Mouse (Mus musculus) heart, adult 2 months (tissue): ENCODE data around the gene Ggcx. TPM values are rescaled to one million over a fixed set of nuclear protein-coding genes. Genes with fewer than 3 reads are reported as not detected.

Experiments
- DNase-seq, 2 experiments: peaks; one replicate each; pipeline ENCODE4 v3.0.0; 2021
- H3K27ac ChIP-seq: fragments of 200-600 bp; 2 replicates; pipeline ENCODE4 v1.8.1; 2022
- H3K27me3 ChIP-seq: fragments of 200-500 bp; 2 replicates; pipeline ENCODE4 v1.6.1; 2012; ENCODE audit warnings: mild to moderate bottlenecking, low read length, inconsistent platforms, mixed read lengths; ENCODE audit not compliant: control insufficient read depth, insufficient read depth
- H3K36me3 ChIP-seq: fragments of 200-500 bp; 2 replicates; pipeline ENCODE4 v1.6.1; 2012; ENCODE audit warnings: low read length, inconsistent platforms; ENCODE audit not compliant: control insufficient read depth, insufficient read depth
- H3K4me1 ChIP-seq: fragments of 200-500 bp; 2 replicates; pipeline ENCODE4 v1.6.1; 2011; ENCODE audit warnings: low read length; ENCODE audit not compliant: control insufficient read depth, insufficient read depth
- H3K4me3 ChIP-seq: fragments of 200-600 bp; 2 replicates; pipeline ENCODE4 v1.8.1; 2022
- H3K79me2 ChIP-seq: fragments of 200-500 bp; replicated peaks from 2 replicates; pipeline ENCODE4 v1.6.1; 2012; ENCODE audit warnings: mild to moderate bottlenecking, inconsistent platforms, low read length, moderate library complexity, mixed read lengths; ENCODE audit not compliant: control insufficient read depth, insufficient read depth
- H3K9ac ChIP-seq: fragments of 200-500 bp; 2 replicates; pipeline ENCODE4 v1.6.1; 2012; ENCODE audit warnings: low read depth, mild to moderate bottlenecking, control low read depth, inconsistent platforms, low read length, mixed read lengths
- CTCF ChIP-seq: fragments of 200-600 bp; IDR thresholded peaks from 2 replicates; pipeline ENCODE4 v1.8.1; 2022; ENCODE audit warnings: antibody characterized with exemption, mild to moderate bottlenecking, moderate library complexity
- EP300 ChIP-seq: fragments of 200-500 bp; IDR thresholded peaks from 2 replicates; pipeline ENCODE4 v1.6.1; 2011; ENCODE audit warnings: low read depth, low read length, control low read depth; ENCODE audit not compliant: insufficient read depth
- POLR2A ChIP-seq: fragments of 200-500 bp; IDR thresholded peaks from 2 replicates; pipeline ENCODE4 v1.6.1; 2011; ENCODE audit warnings: mild to moderate bottlenecking, low read depth, low read length, control low read depth; ENCODE audit not compliant: insufficient read depth
- WGBS: fragments of 180-500 bp; shearing (Covaris S2); methylation state at CpG from one replicate; pipeline ENCODE4 v1.1.7; 2018; 5-methylcytosine and 5-hydroxymethylcytosine counted together
- intact Hi-C: fragments of 180-260 bp; cut with DNase I; formaldehyde crosslinking; loops from one replicate; pipeline ENCODE4 v1.15.1; 2025
- polyA plus RNA-seq: library from polyadenylated mRNA; depleted of rRNA; stranded (reverse); fragments of >200 nt; gene quantifications from 2 replicates; pipeline ENCODE4 v1.2.3, GENCODE M21; 2012
- total RNA-seq, 2 experiments: library from RNA; stranded (reverse); gene quantifications; 2 replicates each; pipeline ENCODE4 v1.2.3; 2021

Ggcx gene
- total and polyA plus RNA-seq, 3 experiments, result 19.3 to 32.5 (median 30.4) TPM

DNA sequence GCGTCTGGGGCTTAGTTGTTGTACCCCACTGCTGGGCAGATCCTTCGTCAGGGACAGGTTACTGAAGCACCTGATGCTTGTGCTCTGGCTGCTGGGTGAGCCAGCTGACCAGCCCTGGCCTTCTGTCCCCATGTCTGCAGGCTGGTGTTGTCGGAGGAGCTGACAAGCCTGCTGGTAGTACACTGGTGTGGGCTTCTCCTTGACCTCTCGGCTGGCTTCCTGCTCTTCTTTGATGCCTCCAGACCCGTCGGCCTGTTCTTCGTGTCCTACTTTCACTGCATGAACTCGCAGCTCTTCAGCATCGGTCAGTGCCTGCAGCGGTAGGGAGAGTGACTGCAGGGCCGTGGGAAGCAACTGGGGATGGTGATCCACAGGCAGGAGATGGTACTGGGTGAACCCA is 11.5 kb downstream of the Ggcx start:
- intact Hi-C loops, result no loop called here

DNA sequence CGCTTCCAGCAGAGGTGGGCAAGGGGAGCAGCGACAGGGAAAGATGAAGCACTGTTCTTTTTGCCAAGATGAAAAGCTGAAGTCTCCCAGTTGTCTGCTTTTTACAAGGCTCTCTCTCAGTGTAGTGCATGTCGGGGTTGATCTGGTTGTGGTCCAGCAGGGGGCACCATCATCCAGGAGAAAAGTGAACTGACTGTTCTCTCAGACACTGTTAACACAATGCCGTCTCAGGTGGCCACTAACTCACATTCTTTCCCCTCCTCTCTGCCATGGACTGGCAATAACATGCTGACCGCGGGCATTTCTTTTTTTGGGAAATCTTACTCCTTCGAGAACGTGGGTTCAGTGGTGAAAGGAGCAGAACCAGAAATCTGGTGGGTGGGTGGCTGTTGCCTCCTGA is 13.9 kb downstream of the Ggcx start:
- peak; percentile 74 to 81 for DNase-seq
- 38% methylated on average over 8 of the region's 8 CpGs for WGBS
- intact Hi-C loops, result loop anchor here (1.0 kb wide), 2 partner anchors 106 to 138 kb away; no protein-coding TSS in a partner anchor

More for the DNA sequence above, 11.5 kb downstream of the Ggcx start:
- Histone ChIP-seq H3K36me3 (no peaks in the 10 kb centered on the region), H3K9ac (no peak overlapping the region), H3K4me1 (no peaks in the 10 kb centered on the region), H3K4me3 (no peak overlapping the region), H3K79me2 (no peaks in the 10 kb centered on the region), H3K27me3 (no peaks in the 10 kb centered on the region), H3K27ac (no peak overlapping the region)
- TF ChIP-seq POLR2A, result no peak
- TF ChIP-seq EP300, result no peak
- TF ChIP-seq CTCF, result no peak
- 94% methylated on average over 11 of the region's 11 CpGs for WGBS
- DNase-seq, result no peak

DNA sequence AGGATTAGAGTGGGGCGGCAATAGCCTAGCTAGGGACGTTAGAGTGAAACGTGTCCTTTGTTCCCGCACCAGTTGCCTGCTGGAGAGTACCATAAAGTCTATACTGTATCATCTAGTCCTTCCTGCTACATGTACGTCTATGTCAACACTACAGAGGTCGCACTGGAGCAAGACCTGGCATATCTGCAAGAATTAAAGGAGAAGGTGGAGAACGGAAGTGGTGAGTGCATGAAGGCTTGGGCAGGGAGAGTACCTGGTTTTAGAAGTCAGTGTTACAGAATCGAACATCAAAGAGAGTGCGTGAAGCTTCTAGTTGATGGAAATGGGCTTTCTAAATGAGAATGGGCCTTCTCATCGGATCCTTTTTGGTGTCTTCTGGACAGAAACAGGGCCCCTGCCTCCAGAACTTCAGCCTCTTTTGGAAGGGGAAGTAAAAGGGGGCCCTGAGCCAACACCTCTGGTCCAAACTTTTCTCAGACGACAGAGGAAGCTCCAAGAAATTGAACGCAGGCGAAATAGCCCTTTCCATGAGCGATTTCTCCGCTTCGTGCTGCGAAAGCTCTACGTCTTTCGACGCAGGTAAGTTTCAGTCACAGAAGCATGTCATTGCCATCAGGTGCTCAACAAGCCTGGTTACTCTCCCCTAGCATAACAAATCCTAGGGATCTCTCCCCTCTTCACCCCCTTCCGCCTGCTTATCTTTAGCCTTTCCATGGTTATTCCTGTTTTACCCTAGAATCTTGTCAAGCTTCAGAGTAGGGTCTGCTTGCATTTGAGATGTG is 15.1 kb downstream of the Ggcx start:
- intact Hi-C loops, result no loop called here

More for the DNA sequence above, 13.9 kb downstream of the Ggcx start:
- H3K27ac ChIP-seq, result no peak overlapping the region
- no peaks in the 10 kb centered on the region for H3K79me2 ChIP-seq
- H3K9ac ChIP-seq, result no peak overlapping the region
- H3K27me3 ChIP-seq, result no peaks in the 10 kb centered on the region
- H3K36me3 ChIP-seq, result peaks cover 15% of the 10 kb centered on the region
- TF ChIP-seq CTCF (peak; percentile 91), POLR2A (no peak), EP300 (peak; percentile 96)
- no peak overlapping the region for H3K4me3 ChIP-seq
- no peaks in the 10 kb centered on the region; the same call in 1 of the 2 replicates for H3K4me1 ChIP-seq

DNA sequence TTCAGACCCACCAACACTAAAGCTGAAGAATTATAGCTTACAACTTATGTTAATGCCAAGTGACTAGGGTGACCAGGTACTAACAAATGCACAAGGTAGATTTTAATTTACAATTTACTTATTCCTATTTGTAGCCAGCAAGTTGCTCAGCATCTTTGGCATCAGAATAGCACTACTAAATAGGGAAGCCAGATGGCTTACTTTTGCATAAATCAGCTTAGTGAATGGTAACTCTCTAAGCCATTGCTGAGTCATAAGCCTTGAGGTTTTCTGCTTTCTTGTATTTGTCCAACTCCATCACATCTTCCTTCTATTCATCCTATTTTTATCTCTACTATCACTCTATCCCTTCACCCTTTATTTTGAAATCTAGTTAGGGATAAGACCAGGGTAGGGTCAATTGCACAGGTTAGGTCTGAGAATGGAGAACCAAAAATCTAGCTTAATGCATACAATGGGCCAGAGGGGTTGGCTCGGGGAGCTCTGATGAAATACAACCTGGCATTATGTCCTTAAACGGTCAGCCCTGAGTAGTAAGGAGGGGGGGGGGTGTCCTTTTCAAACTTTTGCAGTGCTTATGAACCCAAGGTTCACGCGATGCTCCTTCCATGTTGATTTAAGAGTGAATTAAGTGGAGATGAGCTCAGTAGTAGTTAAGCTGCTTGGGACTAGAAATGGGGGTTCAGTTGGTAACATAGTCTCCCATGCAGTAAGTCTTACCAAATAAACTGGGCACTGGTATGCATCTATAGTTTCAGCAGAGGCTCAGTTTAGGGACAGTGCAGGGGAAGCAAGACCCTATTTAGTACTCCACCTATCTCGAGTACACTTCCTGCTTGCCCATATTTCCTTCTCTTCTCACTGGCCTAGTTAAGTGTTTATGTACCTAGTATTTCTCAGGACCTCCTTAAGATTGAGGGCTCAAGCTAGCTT is 17.1 kb downstream of the Ggcx start:
- WGBS, result 45% methylated on average over 5 of the region's 5 CpGs
- Histone ChIP-seq H3K27me3 (no peaks in the 10 kb centered on the region), H3K27ac (no peak overlapping the region), H3K4me3 (no peak overlapping the region), H3K4me1 (peaks cover 2% of the 10 kb centered on the region), H3K9ac (no peak overlapping the region), H3K79me2 (no peaks in the 10 kb centered on the region), H3K36me3 (peaks cover 45% of the 10 kb centered on the region)
- DNase-seq, result no peak
- intact Hi-C loops, result no loop called here
- no peak for TF ChIP-seq CTCF
- peak; percentile 63; the same call in 1 of the 2 replicates for TF ChIP-seq POLR2A
- TF ChIP-seq EP300, result no peak

More for the DNA sequence above, 15.1 kb downstream of the Ggcx start:
- peaks cover 25% of the 10 kb centered on the region for H3K36me3 ChIP-seq
- H3K4me1 ChIP-seq, result no peaks in the 10 kb centered on the region; the same call in 1 of the 2 replicates
- no peak for TF ChIP-seq EP300
- no peak for TF ChIP-seq CTCF
- TF ChIP-seq POLR2A, result no peak
- H3K4me3 ChIP-seq, result no peak overlapping the region
- H3K27ac ChIP-seq, result no peak overlapping the region
- H3K27me3 ChIP-seq, result no peaks in the 10 kb centered on the region
- no peak for DNase-seq
- H3K9ac ChIP-seq, result no peak overlapping the region
- 81% methylated on average over 21 of the region's 21 CpGs for WGBS
- no peaks in the 10 kb centered on the region for H3K79me2 ChIP-seq

DNA sequence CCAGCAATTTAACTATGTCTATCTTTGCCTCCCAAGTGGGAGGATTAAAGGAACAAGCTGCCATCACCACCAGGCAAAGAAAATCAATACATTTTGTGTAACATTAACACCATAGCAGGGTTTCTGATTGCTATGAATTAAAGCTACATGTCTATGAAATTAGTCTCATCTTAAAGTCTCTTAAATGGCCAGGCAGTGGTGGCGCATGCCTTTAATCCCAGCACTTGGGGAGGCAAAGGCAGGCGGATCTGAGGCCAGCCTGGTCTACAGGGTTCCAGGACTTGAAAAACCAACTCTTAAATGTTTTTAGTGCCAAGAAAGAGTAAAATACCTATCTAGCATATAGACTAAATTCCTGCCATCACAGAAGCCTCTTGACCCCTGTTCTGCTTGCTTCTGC is 18.0 kb downstream of the Ggcx start:
- TF ChIP-seq EP300 (no peak), POLR2A (peak; percentile 29; the same call in 1 of the 2 replicates)
- 93% methylated on average over 2 of the region's 2 CpGs for WGBS
- H3K27ac ChIP-seq, result no peak overlapping the region
- H3K4me3 ChIP-seq, result no peak overlapping the region
- no peak for DNase-seq
- H3K4me1 ChIP-seq, result peaks cover 2% of the 10 kb centered on the region
- no peaks in the 10 kb centered on the region for H3K27me3 ChIP-seq
- H3K79me2 ChIP-seq, result no peaks in the 10 kb centered on the region
- peaks cover 54% of the 10 kb centered on the region for H3K36me3 ChIP-seq
- intact Hi-C loops, result no loop called here
- H3K9ac ChIP-seq, result no peak overlapping the region
